Mouse (Mus musculus): ENCODE data around the gene Ndufa7.
"Not testable (repeated sequence)": the region's sequence is repeated elsewhere in the genome, so short reads cannot be mapped to it uniquely, and the experiment has no call there.

Ndufa7 gene

GRCm38 (mm10) chr17:33874411-33874810 lies 50.0 kb downstream of the Ndufa7 start:
- no peak for DNase-seq (ENCODE audit: low read depth in 1 of 2, low spot score in 2 of 2)

- not testable (repeated sequence) for DNase-seq (ENCODE audit: low read depth in 1 of 2, low spot score in 2 of 2)
Measured at GRCm38 (mm10) chr17:33875797-33876196, 51.4 kb downstream of the Ndufa7 start.

GRCm38 (mm10) chr17:33884320-33884719 lies 59.9 kb downstream of the Ndufa7 start:
- DNase-seq (ENCODE audit: low read depth in 1 of 2, low spot score in 2 of 2): not testable (repeated sequence)

- not testable (repeated sequence) for DNase-seq (ENCODE audit: low read depth in 1 of 2, low spot score in 2 of 2)
Measured at GRCm38 (mm10) chr17:33887802-33888201, 63.4 kb downstream of the Ndufa7 start.

Measured in monocyte, adult 2 months (primary cell).